Mouse (Mus musculus): Measurements from ENCODE around the gene Foxg1.

Foxg1 gene

DNA sequence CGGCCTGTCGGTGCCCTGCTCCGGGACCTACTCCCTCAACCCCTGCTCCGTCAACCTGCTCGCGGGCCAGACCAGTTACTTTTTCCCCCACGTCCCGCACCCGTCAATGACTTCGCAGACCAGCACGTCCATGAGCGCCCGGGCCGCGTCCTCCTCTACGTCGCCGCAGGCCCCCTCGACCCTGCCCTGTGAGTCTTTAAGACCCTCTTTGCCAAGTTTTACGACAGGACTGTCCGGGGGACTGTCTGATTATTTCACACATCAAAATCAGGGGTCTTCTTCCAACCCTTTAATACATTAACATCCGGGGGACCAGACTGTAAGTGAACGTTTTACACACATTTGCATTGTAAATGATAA, 3.2 kb downstream of the Foxg1 start:
- no peak for DNase-seq (ENCODE audit: low read depth, low spot score)

- no peak for DNase-seq (ENCODE audit: low read depth, low spot score)
Observed at GRCm38 (mm10) chr12:49386081-49386805, 3.8 kb downstream of the Foxg1 start.

GRCm38 (mm10) chr12:49387856-49388598, 5.6 kb downstream of the Foxg1 start:
- no peak for DNase-seq (ENCODE audit: low read depth, low spot score)

DNA sequence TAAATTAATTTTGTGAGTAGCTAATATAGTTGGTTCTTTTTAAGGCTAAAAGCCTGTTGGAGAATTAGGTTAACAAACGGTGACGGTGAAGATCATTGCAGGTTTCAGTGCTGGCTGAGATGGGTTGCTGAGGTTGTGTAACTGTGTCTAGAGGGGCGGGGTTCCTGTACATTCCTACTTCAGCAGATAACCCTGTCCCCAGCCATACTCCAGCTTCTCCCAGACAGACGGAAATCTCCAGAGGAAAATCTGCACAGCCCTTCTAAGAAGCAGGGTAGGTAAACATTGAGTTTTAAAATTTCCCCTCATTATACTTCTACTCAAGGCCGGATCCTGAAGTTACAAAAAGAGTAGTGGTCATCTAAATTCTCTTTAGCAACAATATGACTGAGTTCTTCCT, 7.2 kb downstream of the Foxg1 start:
- DNase-seq (ENCODE audit: low read depth, low spot score) = no peak

- no peak for DNase-seq (ENCODE audit: low read depth, low spot score)
Observed at GRCm38 (mm10) chr12:49390257-49390656, 7.8 kb downstream of the Foxg1 start.

- DNase-seq (ENCODE audit: low read depth, low spot score) = no peak
Observed at GRCm38 (mm10) chr12:49390926-49391304, 8.5 kb downstream of the Foxg1 start.

GRCm38 (mm10) chr12:49391305-49392040, 9.0 kb downstream of the Foxg1 start:
- peak; percentile 83 for DNase-seq (ENCODE audit: low read depth, low spot score)

DNA sequence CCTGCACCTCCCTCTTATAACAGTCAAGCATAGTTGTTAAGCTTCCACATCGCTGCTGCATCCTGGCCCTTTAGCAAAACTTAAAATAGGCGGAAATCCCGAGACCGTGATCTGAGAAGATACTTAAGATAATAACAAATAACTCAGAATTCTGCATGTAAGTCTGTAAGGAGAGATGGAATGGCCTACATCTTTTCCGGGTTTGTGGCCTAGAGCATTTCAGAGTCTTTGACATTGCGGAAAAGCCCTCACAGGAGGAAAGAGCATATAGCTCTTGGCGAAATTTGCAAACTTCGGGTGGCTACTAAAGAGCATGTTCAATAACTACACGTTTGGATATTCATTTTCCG, 9.6 kb downstream of the Foxg1 start:
- no peak for DNase-seq (ENCODE audit: low read depth, low spot score)

DNA sequence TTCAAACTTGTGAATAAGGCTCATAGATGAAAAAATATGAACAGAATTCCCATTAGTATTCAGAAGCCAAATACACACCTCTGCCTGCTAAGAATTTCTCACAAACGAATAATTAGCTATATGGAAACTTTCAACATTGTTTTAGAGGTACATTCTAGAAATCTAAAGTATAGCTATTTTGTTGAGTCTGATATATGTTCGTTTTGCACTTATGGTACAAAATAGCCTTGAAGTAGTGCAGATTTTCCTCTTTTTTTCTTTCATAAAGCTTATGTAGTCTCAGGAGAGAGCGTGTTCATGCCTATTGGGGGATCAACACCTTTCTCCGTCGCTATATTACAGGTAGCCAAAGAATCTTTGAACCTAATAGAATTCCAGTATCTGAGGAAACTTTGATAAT, 10.4 kb downstream of the Foxg1 start:
- no peak for DNase-seq (ENCODE audit: low read depth, low spot score)

GRCm38 (mm10) chr12:49393639-49394038, 11.2 kb downstream of the Foxg1 start:
- DNase-seq (ENCODE audit: low read depth, low spot score) = no peak

GRCm38 (mm10) chr12:49394181-49394580, 11.7 kb downstream of the Foxg1 start:
- no peak for DNase-seq (ENCODE audit: low read depth, low spot score)

DNA sequence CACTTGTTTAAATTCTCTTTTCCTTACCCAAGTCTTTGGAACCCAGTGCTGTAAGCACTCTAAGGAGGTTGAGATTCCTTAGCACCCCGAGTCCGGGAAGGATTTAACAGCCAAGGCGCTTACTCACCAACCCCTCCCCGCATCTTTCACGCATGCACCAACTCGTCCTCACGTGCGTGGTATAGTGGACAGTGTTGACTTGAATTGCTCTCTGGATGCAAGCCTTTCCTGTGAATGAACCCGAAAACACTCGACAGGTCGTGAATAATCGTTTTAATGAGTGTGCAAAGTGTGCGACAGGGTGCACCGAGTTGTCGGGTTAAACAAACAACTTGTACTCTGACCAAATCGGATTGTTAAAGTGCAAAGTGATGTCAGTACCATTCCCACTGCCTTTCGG, 12.4 kb downstream of the Foxg1 start:
- DNase-seq (ENCODE audit: low read depth, low spot score) = no peak

GRCm38 (mm10) chr12:49395969-49396368, 13.5 kb downstream of the Foxg1 start:
- DNase-seq (ENCODE audit: low read depth, low spot score) = no peak

DNA sequence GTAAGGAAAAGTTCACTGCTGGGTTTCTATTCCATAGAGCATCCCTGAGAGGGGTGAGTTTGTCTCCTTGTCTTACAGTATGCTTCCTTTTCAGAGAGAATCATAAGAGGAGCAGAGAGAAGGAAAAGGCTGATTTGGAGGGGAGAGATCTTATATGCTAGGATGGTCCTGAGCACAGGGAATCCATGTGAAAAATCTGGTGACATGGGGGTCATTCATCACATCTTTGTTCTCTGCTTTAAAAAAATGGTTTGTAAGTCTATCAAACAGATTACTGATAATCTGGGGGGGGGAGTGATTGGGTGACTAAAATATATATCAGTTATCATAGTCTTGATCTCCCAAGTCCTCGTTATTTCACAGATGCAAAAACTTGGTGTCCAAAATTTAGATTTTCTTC, 14.3 kb downstream of the Foxg1 start:
- no peak for DNase-seq (ENCODE audit: low read depth, low spot score)

GRCm38 (mm10) chr12:49397443-49398162, 15.1 kb downstream of the Foxg1 start:
- DNase-seq (ENCODE audit: low read depth, low spot score) = no peak

DNA sequence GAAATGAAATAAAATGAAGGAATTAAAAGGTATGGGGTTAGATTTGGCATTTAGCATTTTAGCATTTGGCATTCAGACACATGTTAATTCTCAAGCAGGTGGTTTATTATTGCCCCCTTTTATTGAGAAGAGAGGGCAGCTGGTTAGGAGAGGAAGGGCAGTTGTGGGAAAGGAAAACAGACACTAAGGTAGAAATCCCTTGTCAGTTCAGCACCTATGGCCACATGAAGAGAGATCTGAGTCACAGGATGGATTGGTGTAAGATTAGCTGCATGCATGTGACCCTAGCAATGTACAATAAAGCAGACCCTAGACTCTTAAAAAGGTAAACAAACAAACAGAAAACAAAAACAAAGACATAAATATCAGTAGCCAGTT, 15.7 kb downstream of the Foxg1 start:
- DNase-seq (ENCODE audit: low read depth, low spot score) = no peak

DNA sequence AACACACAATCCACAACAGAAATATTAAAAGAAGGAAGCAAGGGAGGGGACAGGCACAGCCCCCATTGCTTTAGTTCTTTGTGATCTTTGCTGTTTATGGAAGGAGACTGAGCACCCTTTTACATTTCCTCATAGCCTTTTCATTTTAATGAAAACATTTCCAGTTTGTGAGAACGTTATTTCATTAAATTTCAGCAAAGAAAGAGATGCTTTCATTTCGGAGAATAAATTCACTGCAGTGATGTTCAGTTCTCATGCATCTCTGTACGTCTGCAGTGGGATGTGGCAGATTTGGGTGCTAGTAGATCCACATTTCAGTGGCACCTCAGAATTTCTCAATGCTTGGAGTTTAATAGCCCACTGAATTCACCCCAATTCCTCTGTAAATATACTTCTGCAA, 16.2 kb downstream of the Foxg1 start:
- no peak for DNase-seq (ENCODE audit: low read depth, low spot score)

- no peak for DNase-seq (ENCODE audit: low read depth, low spot score)
Observed at GRCm38 (mm10) chr12:49399611-49400010, 17.2 kb downstream of the Foxg1 start.

- no peak for DNase-seq (ENCODE audit: low read depth, low spot score)
Observed at GRCm38 (mm10) chr12:49400036-49400852, 17.8 kb downstream of the Foxg1 start.

DNA sequence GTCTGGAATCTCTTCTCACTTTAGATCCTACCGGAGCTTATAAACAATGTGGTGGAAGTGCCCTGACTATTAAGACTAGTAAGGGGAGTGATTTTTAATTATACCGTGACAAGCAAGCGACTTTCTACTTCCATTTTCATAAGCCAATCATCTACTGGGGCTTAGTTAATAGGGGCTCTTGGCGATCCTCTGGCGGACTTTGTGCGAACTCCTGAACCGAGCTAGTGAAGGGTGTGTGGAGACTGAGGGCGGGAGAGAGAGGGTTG, 18.3 kb downstream of the Foxg1 start:
- no peak for DNase-seq (ENCODE audit: low read depth, low spot score)

DNA sequence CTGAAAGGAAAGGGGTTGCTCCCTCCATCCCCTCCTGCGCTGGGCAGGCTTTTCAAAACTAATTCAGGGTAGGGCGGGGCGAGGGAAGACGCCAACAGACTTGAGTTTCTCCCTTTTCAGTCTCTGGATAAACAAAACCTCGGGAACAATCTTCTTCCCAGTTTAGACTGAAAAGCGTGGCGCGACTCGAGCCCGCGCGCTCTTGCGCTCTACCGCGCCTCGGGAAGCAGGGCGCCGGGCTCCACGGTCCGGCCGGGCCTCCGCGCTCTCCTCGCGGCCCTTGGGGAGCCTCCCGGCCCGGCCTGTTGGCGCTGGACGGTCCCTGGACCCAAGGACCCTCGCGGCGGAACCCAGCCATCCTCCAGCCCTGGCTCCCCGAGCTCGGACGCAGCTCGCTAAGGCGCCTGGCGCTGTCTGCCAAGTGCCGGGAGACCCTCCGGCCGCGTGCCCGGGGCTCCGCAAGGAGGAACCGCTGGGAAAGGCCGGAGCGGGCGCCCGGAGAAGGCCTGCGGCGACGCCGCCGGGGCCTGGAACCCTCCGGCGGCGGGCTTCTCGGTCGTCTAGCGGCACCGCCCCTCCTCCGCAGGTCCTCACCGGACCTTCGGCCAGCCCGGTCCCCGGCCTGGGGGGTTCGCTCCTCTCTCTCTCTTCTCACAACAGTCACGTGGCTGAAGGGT, 18.8 kb downstream of the Foxg1 start:
- DNase-seq (ENCODE audit: low read depth, low spot score) = no peak
